Mouse (Mus musculus) fibroblast of lung, adult 2 months (primary cell): ENCODE results near the gene Eif3l.
A peak's percentile ranks its signal among the peaks of the same experiment; 100 is the strongest.

Experiments
- DNase-seq: peaks from one replicate; pipeline ENCODE4 v3.0.0-alpha.2; 2011; ENCODE audit warnings: low read depth

Gene Eif3l

DNA sequence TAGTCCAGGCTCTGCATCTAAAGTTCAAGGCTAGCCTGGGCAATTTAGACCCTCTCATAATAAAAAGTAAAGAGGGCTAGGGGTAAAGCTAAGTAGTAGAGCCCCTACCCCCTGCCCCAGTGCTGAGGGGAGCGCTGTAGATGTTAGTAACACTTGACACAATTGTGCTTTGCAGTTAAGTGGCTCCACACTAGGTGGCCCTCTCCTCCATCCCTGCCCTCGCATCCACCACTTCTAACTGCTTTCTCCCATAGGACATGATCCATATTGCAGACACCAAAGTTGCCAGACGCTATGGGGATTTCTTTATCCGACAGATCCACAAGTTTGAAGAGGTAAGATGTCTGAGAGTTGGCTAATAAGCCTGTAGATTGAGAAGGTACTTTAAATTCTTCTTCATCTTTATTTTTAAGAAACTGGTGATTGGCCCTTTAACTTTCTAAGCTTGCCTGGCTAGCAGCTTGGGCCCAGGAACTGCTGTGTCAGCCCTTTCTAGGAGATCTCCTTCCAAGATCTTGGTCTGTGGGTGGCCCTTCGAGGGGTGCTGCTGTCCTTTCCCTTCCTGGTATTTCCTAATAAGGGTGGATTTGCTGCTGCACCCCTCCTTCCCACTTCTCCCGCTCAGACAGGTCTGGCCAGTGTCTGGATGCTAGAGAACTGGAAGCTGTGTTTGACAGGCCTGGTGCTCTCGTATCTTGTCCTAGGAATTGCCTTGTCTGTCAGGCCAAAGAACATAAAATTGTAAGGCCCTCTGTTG is 18.3 kb downstream of the Eif3l start:
- no peak for DNase-seq

DNA sequence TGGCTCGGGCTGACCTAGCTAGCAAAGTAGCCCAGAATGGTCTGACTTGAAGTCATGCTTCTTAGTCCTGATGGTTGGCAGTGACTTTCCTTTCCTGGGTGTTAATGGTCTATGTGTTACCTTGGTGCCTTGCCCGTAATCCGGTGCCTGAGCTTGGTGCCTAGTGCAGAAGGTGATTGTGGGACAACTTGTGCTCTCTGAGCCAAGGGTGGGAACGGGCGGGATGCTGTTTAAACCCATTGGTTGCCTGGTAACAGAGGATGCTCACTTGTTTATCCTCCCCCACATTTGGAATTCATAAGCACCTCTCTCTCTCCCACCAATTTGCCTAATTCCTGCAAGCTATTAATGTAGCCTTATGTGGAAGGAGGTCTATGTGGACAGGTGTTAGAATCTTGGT is 20.5 kb downstream of the Eif3l start:
- no peak for DNase-seq

DNA sequence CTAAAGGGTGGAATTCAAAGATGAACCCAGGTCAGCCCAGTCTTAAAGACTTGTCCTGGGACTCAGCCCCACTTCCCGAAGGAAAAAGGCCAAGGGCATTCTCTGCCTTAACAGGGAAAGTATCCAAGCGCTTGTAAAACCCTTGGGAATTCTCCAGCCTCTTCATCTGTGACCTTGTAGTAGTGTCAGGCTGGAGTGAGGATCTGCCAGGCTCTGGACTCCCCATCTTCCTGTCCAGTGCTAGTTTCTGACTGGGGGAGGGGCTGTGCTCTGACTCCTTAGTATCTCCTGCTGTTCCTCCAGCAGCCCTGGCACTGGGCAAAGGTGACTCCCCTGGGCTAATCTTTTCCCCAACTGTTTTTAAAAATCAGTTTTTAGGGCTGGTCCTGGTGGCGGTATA is 21.6 kb downstream of the Eif3l start:
- no peak for DNase-seq

DNA sequence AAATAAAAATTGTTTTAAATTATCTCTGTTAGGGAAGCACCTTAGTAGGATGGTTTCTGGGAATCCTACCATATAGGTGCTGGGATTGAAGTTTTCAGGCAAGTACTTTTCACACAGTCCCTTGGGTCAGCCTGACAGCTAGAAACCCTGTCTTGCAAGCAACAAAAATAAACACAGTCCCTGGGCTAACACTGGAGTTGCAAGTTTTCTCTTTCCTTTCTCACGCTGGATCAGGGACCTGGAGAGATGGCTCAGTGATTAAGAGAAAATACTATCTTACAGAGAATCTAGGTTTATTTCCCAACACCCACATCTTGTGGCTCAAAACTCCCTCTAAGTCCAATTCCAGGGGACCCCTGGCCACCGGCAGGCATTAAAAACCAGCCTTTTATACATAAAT is 22.2 kb downstream of the Eif3l start:
- peak; percentile 43 for DNase-seq

- peak; percentile 54 for DNase-seq
These were observed 22.6 kb downstream of the Eif3l start for GRCm38 (mm10) chr15:79097611-79098025.

DNA sequence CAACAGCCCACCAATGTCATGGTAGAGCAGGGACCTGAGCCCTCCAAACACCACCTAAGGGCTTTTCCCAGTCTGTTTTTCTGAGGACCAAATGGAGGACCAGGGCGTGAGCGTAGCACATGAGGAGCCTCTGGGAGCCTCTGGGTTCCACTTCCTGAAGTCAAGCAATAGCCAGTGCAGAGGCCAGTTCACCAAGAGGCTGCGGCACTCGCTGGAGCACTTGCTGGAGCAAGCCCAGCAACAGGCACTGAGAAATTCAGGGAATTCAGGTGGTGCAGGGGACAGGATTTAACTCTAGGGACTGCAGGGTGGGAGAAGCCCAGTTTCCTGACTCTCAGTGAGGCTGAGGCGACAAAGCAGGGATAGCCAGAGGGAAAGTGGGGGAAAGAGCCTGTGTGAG is 23.2 kb downstream of the Eif3l start:
- no peak for DNase-seq

GRCm38 (mm10) chr15:79098868-79099267 is 23.9 kb downstream of the Eif3l start:
- DNase-seq: no peak

- DNase-seq: no peak
These were observed 24.5 kb downstream of the Eif3l start for GRCm38 (mm10) chr15:79099456-79099855.

DNA sequence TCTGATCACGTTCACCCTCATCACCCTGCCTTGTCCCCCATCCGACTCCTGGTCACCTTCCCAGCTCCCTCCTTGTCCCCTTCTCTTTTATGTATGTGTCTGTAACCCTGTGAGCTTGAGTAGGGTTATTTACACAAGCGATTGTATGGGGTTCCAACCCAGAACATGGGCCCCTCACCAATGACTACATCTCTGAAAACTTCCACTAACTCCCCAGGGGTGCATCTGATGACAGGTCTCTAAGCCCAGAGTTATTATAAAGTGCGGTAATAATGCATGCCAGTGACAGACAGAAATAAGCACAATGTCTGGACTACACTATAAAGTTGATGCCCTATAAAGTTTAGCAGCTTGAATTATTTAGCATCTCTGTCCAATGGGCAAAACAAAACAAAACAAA is 25.4 kb downstream of the Eif3l start:
- DNase-seq: no peak

DNA sequence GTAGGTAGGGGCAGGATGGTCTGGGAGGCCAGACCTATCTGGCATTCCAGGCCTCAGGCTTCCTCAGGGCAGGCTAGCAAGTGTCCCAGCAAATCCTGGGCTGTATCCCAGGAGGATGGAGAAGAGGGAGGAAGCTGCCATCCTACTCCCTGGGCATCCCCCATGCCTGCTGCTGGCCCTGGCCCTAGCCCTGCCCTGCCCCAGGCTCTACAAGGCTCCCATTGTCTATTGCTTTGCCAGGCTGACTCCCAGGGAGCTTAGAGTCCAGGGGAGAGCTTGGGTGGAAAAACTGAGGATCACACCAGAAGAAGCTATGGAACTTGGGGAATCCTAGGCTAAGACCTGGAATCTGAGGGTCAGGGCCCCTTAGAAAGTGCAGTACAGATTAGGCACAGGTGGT is 26.6 kb downstream of the Eif3l start:
- DNase-seq: no peak

DNA sequence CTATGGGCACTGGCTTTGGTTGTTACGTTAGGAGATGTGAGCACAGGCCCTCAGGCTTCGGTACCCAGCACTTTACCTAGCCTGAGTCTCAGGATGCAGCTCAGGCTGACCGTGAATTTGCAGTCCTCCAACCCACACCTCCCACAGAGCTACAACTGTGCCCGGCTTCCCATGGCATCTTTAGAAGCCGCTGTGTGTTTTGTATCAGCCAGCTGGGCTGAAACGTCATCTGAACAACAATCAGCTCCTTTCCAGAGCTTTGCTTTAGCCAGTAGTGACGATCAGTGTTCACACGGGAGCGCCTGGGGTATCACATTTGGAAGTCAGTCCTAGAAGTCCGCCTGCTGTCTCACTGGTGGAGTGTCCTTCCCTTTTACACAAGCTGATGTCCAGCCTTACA is 28.3 kb downstream of the Eif3l start:
- DNase-seq: no peak

GRCm38 (mm10) chr15:79105804-79106203 is 30.8 kb downstream of the Eif3l start:
- DNase-seq: no peak

GRCm38 (mm10) chr15:79107966-79108365 is 33.0 kb downstream of the Eif3l start:
- DNase-seq: peak; percentile 71

DNA sequence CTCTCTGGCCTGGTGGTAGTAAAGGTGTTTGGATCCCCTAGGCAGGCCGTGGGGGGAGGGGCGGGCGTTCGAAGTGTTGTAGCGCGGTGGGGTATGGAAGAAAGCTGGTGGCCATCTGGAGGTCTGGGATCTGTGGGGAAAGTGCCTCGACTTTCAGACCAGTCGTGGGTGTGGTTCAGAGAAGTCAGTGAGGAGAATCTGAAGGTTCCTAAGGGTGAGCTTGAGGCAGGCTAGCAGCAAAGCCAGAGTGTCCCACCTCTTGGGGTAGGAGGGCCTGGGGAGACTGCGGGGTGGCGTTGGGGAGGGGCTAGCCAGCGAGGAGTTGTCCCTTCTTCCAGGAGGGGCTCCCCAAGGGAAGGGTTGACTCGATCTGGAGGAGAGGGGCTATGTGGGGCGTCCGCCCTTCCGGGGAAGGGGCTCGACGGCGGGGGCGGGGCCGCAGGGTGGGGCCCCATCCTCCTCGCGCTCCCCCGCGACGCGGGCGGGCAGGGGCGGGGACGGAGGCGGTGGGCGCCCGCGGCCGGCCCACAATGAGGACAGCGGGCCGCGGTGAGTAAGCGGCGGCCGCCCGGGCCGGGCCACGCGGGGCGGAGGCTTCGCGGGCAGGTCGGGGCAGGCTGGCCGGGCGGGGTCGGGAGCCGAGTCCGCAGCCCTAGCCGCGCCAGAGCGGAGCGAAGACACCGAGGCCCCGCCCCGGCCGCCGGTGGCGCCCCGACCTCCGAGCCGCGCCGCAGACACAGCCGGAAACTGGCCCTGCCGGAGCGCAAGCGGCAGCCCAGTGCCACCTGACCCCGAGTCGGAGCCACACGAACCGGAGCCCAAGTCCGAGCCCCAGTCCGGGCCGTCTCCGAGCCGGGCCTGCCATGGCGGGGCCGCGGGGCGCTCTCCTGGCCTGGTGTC is 33.7 kb downstream of the Eif3l start, which contains the start of gene Micall1:
Micall1 (plus strand) TSS at position 478 of the 900 bp plus-strand sequence.
- peak; percentile 30 for DNase-seq

- no peak for DNase-seq
These were observed 34.4 kb downstream of the Eif3l start for GRCm38 (mm10) chr15:79109321-79109934.

- DNase-seq: no peak
These were observed 35.1 kb downstream of the Eif3l start for GRCm38 (mm10) chr15:79110031-79110430.

GRCm38 (mm10) chr15:79110528-79110927 is 35.5 kb downstream of the Eif3l start:
- DNase-seq: no peak

GRCm38 (mm10) chr15:79111774-79112173 is 36.8 kb downstream of the Eif3l start:
- no peak for DNase-seq

GRCm38 (mm10) chr15:79115276-79115675 is 40.3 kb downstream of the Eif3l start:
- no peak for DNase-seq

DNA sequence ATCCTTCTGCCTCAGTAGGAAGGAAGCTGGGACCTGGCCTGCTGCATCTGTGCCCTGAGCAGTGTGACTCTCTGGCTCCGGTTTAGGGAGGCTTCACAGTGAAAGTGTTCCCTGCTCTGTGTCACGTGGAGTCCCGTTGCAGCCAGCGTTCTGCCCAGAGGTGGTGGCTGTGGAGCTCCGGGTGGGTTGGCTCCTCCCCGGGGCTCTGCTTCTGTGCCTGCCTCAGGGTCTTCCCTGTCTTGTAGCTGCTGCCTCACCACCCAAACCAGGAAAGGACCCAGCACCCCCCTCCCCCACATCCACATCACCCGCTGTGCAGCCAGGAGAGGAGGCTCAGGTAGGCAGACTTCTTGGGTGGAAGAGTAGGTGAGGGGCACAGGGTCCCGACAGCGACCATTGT is 44.5 kb downstream of the Eif3l start:
- DNase-seq: no peak

DNA sequence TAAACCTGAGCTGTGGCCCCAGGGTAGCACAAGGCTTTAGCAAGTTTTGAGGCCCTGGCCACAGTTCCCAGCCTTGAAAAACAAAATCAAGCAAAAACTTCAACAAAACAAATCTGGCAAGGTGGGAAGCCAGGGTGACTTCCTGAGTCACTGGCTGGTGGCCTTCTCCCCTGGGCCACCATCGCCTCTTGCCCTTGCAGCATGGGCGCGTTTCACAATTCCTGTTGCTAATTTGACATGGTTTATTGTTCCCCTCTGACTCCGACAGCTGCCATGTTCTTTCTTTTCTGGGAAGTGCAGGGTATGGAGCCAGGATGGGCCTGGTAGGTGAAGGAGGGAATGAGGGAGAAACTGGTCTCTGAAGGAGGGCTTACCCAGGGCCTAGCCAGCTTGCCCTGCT is 47.1 kb downstream of the Eif3l start:
- no peak for DNase-seq

- DNase-seq: no peak
These were observed 47.6 kb downstream of the Eif3l start for GRCm38 (mm10) chr15:79122546-79122945.

- DNase-seq: no peak
These were observed 48.8 kb downstream of the Eif3l start for GRCm38 (mm10) chr15:79123751-79124150.
